Mouse (Mus musculus) heart, adult 11 months (tissue): ENCODE measurements around the gene Emc8.

ENCODE experiments used
- DNase-seq: peaks from one replicate; pipeline ENCODE4 v3.0.0; 2022

The Emc8 gene

DNA sequence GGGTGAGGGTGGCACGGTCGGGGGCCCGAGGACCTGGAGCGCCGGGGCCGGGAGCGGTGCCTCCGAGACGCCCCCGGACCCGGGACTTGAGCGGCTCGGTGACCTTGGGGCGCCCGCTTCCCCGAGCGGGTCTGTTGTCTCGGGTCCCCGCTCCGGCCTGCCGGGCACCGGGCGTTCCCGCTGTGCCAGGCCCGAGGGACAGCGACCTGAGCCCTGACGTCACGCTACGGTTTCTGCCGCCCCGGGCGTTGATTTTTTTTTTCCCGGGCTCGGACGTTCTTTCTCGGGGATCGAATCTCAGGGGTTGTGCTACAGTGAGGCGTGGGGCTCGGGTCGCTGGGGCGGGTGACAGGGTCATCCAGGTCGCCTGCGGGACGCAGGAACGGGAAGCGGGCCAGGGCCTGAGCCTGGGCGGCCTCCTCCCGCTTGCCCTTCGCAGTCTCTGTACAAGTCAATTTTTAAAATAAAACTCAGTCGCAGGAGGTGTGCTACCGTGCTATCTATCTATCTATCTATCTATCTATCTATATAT lies at the start of gene Emc8:
TSS of gene Emc8 (minus strand) at position 200 of the 532 bp plus-strand sequence.
- DNase-seq: no peak

- DNase-seq: peak; percentile 96
Measured at GRCm38 (mm10) chr8:120715996-120716680, 47.8 kb upstream of the Emc8 start.

GRCm38 (mm10) chr8:120715200-120715599 lies 46.8 kb upstream of the Emc8 start:
- DNase-seq: peak; percentile 94

GRCm38 (mm10) chr8:120709176-120709575 lies 40.8 kb upstream of the Emc8 start:
- no peak for DNase-seq

DNA sequence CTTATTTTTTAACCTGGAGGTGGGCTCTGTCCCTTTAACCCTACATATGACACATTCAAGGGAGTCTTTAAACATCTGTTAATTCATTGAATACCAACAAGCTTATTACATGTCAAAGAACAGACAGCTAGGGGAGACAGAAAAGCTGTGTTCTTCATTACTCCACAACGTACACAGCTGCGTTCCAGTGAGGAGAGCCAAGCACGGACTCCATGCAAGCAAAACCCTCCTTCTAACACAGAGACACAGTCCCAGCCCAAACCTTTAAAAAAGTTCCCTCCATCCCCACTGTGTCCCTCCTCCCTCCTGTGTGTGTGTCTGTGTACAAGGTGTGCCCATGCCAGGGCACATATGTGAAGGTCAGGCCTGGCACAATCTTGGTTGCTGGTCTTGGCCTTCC lies 37.8 kb upstream of the Emc8 start:
- DNase-seq: no peak

DNA sequence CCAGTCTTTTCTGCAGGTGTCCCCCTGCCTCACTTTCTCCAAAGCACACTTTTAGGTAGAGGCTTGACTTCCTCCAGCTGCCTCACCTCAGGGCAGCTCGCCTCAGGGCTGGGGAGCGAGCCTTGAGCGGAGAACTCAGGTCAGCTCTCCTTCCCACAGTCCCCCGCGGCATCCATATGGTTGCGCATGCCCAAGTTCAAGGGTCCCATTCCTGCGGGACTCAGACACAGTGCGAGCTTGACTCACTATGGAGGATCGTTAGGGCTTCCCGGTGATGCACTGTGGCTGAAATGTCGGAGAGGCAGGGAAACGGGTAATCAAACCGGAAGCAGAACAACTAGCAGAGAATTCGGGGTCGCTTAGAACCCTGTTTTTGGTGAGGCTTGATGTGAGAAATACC lies 36.8 kb upstream of the Emc8 start:
- no peak for DNase-seq

DNA sequence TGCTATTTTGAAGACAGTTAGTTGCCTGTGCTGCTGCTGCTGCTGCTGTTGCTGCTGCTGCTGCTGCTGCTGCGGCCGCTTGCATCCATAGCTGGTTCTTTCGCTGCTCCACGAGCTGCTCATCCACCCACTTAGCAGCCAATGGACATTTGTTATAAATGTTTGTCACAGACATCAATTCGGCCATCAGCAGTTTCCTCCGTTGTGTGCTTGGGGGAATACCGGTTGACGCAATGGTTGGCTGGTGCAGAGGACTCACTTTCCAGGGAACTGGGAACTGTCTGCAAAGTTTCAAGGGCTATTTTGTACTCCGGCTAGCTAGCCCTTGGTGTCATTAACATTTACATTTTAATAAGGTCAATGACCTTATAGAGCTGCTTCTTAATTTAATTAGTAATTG lies 35.8 kb upstream of the Emc8 start:
- peak; percentile 96 for DNase-seq

GRCm38 (mm10) chr8:120701758-120702465 lies 33.5 kb upstream of the Emc8 start:
- peak; percentile 94 for DNase-seq

DNA sequence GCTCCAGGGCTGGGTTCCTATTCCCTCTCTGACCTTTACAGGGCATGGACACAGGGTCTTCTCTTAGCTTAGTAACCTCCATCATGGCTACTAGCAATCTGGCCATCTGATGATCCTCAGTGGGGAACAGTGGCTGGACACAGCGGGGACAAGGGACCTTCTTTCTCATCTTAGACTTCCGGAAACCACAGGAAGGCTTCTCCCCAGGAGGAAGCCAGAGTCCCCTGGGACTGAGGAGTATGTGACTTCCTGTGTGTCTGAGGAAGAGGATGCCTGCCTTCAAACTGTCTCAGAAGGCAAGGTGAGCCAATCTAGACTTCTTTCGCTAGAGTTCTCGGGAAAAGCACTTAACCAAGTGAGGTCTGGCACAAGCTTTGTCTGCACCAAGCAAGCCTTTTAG lies 31.7 kb upstream of the Emc8 start:
- peak; percentile 95 for DNase-seq

GRCm38 (mm10) chr8:120699565-120699964 lies 31.2 kb upstream of the Emc8 start:
- peak; percentile 93 for DNase-seq

DNA sequence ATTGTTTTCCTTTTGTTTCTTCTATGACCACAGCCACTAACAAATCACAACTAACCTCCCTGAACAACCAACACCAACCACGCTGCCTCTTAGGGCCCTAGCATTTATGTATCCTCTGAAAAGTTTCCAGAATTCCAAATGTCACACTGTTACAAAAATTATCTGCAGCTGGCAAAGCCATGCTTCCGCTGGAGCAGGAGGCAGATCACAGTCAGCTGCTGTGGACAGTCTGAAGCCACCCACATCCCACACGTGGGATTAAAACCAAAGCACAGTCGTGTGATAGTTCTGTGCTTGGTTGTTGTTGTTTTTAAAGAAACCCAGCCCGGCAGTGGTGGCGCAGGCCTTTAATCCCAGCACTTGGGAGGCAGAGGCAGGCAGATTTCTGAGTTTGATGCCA lies 30.7 kb upstream of the Emc8 start:
- DNase-seq: peak; percentile 94

DNA sequence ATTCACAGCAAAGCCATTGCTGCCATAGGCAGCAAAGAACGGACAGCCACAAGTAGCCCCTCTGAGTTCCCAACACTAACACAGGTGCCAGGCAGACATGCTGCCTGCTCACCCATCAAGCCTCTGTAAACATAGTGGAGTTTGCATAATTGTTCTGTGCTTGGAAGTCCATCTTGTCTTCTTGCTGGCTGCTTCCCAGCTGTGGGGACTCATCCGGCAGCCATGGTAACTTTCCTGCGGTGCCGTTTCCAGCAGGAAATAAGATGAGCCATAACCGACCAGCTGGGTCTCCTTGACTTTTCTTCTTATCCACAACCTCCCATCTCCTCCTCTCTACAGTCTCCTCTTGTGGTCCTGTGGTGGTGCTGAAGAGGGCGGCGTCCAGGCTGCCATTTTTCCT lies 30.1 kb upstream of the Emc8 start:
- DNase-seq: peak; percentile 95

GRCm38 (mm10) chr8:120697979-120698272 lies 29.6 kb upstream of the Emc8 start:
- DNase-seq: no peak

GRCm38 (mm10) chr8:120697154-120697978 lies 29.0 kb upstream of the Emc8 start:
- DNase-seq: peak; percentile 96

GRCm38 (mm10) chr8:120696401-120697153 lies 28.2 kb upstream of the Emc8 start:
- peak; percentile 96 for DNase-seq

- DNase-seq: peak; percentile 91
Measured at GRCm38 (mm10) chr8:120693861-120694493, 25.6 kb upstream of the Emc8 start.

DNA sequence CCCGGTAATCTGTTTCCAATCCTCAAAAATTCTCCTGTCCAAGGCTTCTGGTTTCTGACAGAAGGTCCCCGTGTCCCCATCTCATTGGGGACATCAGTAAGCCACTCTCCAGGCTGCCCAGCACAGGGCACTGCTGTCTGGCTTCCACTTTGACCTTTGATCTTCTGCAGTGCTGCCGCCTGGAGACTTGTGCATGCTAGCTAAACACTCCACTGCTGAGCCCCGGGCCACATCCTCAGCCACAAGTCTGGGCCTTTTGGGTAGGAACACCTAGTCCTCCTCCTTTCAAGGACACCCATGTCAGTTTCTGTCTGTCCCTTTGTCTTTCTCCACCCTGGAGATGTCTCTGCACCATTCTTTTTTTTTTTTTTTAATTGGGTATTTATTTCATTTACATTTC lies 24.6 kb upstream of the Emc8 start:
- DNase-seq: no peak

DNA sequence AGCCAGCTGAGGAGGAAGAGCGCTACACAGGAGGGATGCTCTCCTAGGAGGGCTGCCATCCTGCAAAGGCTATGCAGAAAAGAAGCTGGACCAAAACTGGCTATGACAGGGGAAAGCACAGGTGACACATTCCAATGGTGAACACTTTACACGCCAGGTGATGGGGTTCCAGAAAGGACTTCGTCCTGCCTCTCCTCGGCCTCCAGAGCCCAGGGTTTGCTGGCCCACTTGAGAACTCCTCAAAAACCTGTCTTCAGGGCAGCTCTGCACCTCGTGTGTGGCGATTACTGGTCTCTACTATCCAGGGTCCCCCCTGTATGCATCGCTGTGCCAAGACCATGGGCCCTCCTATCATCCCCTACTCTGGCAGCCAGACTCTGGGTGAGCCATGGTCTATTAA lies 20.1 kb upstream of the Emc8 start:
- peak; percentile 91 for DNase-seq

DNA sequence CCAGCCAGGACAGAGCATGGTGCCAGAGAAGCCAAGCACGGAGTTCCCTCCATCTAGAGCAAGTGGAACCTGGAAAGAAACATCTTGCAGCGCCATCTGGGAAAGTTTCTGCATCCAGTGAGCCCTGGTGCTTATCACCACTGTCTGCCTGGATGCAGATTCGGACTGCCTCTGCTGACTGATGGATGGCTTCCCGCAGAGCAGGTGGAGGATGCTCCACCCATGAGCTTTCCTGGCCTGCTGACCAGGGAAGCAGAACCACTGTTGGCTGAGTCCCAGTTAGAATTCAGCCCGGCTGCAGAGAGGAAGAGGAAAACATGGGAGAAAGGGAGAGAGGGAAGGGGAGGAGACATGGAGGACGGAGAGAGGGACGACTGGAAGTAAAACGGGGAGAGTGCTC lies 19.4 kb upstream of the Emc8 start:
- peak; percentile 98 for DNase-seq

GRCm38 (mm10) chr8:120686576-120686975 lies 18.2 kb upstream of the Emc8 start:
- peak; percentile 92 for DNase-seq

DNA sequence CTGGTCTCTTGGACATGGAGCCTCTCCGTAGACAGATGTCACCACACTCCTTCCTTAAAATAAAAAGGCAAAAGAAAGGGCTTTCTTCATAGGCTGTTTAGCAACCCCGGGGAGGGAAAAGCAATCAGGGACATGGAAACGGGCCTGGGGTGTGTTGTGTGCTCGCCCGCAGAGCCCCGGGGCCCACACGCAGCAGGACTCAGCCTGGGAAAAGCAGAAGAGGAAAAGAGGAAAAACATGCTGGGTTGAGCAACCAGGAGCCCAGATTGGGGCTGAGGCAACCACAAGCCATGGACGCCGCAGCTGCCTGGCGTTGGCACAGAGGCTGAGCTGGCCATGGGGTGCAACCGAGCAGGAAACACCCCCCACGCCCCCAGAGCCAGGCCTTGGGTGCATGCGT lies 17.7 kb upstream of the Emc8 start:
- peak; percentile 99 for DNase-seq

- DNase-seq: peak; percentile 91
Measured at GRCm38 (mm10) chr8:120685591-120685990, 17.2 kb upstream of the Emc8 start.
